ENCODE assay signal across 14 mouse cellular contexts in genomic region chr8:128666576-128667263, GRCm38 (mm10).
"Had no signal": no experiment of that assay in that cellular context is flagged by ENCODE, and none has a peak within 500 bp of the region (broad histone marks: within the 10 kb centered on the region; RNA-seq: fewer than 3 reads in every experiment).

No protein-coding gene starts in this region.

- H3K4me2 ChIP-seq: limb, embryonic 15.5 days; liver, embryonic 12.5 days; lung, embryonic 14.5 days; midbrain, embryonic 15.5 days; neural tube, embryonic 13.5 days; stomach, embryonic 15.5 days had no signal

- H3K4me1 ChIP-seq: limb, embryonic 15.5 days; liver, embryonic 12.5 days; midbrain, embryonic 15.5 days had no signal

- ATAC-seq: liver, embryonic 12.5 days; midbrain, embryonic 15.5 days had no signal

- H3K9me3 ChIP-seq: limb, embryonic 15.5 days; liver, embryonic 12.5 days; midbrain, embryonic 15.5 days; neural tube, embryonic 13.5 days; stomach, embryonic 15.5 days had no signal

- H3K36me3 ChIP-seq: limb, embryonic 15.5 days; liver, embryonic 12.5 days; midbrain, embryonic 15.5 days; neural tube, embryonic 13.5 days; stomach, embryonic 15.5 days had no signal

- H3K9ac ChIP-seq: limb, embryonic 15.5 days; liver, embryonic 12.5 days; lung, embryonic 14.5 days; midbrain, embryonic 15.5 days; neural tube, embryonic 13.5 days; stomach, embryonic 15.5 days had no signal

- DNase-seq: kidney, adult 9 months; kidney, postnatal 36 days; lung, embryonic 14.5 days; lung, postnatal 14 days; retina, postnatal 1 day; thymus, adult 2 months; thymus, postnatal 25 days had no signal

- H3K27me3 ChIP-seq: limb, embryonic 15.5 days; midbrain, embryonic 15.5 days; neural tube, embryonic 13.5 days; stomach, embryonic 15.5 days had no signal

- H3K4me3 ChIP-seq: limb, embryonic 15.5 days; liver, embryonic 12.5 days; midbrain, embryonic 15.5 days; neural tube, embryonic 13.5 days; stomach, embryonic 15.5 days had no signal

- H3K27ac ChIP-seq: kidney, postnatal 0 days; limb, embryonic 15.5 days; liver, embryonic 12.5 days; macrophage; midbrain, embryonic 15.5 days; neural tube, embryonic 13.5 days; stomach, embryonic 15.5 days had no signal
